Mouse (Mus musculus) heart, adult 2 months (tissue): ENCODE data around the gene Inca1.

Experiments
- CTCF ChIP-seq: fragments of 200-600 bp; IDR thresholded peaks from 2 replicates; pipeline ENCODE4 v1.8.1; 2022; ENCODE audit warnings: antibody characterized with exemption, mild to moderate bottlenecking, moderate library complexity
- EP300 ChIP-seq: fragments of 200-500 bp; IDR thresholded peaks from 2 replicates; pipeline ENCODE4 v1.6.1; 2011; ENCODE audit warnings: low read depth, low read length, control low read depth; ENCODE audit not compliant: insufficient read depth

DNA sequence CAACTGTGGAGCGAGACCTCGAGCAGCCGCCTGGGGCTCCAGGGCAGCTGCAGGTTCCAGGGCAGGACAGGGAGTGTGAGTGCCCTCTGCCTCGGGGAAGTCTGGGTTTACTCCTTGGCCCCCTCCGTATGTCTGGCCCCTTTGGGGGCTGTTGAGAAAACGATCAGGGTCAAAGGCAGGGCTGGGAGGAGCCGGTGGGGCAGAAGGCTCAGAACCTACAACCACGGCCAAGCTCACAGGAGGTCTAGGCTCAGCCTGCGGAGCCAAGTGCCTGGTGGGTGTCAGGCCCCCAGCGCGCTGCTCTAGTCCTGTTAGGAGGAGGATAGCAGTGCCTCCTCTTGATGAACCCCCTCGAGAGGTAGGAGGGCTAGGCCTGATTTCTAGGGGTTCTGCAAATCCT, 18.8 kb downstream of the Inca1 start:
- no peak for TF ChIP-seq EP300
- TF ChIP-seq CTCF, result no peak
